Mouse (Mus musculus) lung, embryonic 15.5 days (tissue): Measurements from ENCODE around the gene Elobl. TPM values are rescaled to one million over a fixed set of nuclear protein-coding genes. Genes with fewer than 3 reads are reported as not detected.

Experiments used
- ATAC-seq: fragments of 200-750 bp; cut with Nextera tagmentation; 2 replicates; pipeline ENCODE4 v1.8.0; 2017; ENCODE audit warnings: moderate number of reproducible peaks, borderline replicate concordance; ENCODE audit not compliant: low FRiP score, low TSS enrichment; ENCODE audit errors: extremely low read depth
- H3K27ac ChIP-seq: fragments of 300-500 bp; sonication (generic); 2 replicates; pipeline ENCODE4 v1.5.1; 2015; ENCODE audit warnings: moderate library complexity, mild to moderate bottlenecking, inconsistent platforms
- H3K27me3 ChIP-seq: fragments of 300-500 bp; sonication (generic); 2 replicates; pipeline ENCODE4 v1.6.1; 2015; ENCODE audit warnings: inconsistent platforms
- H3K36me3 ChIP-seq: fragments of 300-500 bp; sonication (generic); 2 replicates; pipeline ENCODE4 v1.6.1; 2015; ENCODE audit warnings: inconsistent platforms
- H3K4me1 ChIP-seq: fragments of 300-500 bp; sonication (generic); 2 replicates; pipeline ENCODE4 v1.6.1; 2015; ENCODE audit warnings: inconsistent platforms
- H3K4me2 ChIP-seq: fragments of 300-500 bp; sonication (generic); 2 replicates; pipeline ENCODE4 v1.6.1; 2015; ENCODE audit warnings: inconsistent platforms, mild to moderate bottlenecking, moderate library complexity
- H3K4me3 ChIP-seq: fragments of 300-500 bp; sonication (generic); 2 replicates; pipeline ENCODE4 v1.5.1; 2015; ENCODE audit warnings: mild to moderate bottlenecking, inconsistent platforms
- H3K9ac ChIP-seq: fragments of 300-500 bp; sonication (generic); 2 replicates; pipeline ENCODE4 v1.6.1; 2015; ENCODE audit warnings: inconsistent platforms
- H3K9me3 ChIP-seq: fragments of 300-500 bp; sonication (generic); 2 replicates; pipeline ENCODE4 v1.6.1; 2016; ENCODE audit warnings: inconsistent platforms
- WGBS: fragments of 180-500 bp; shearing (Covaris S2); methylation state at CpG from one replicate; pipeline ENCODE4 v1.1.7; 2015; 5-methylcytosine and 5-hydroxymethylcytosine counted together
- polyA plus RNA-seq: library from polyadenylated mRNA; unstranded; fragments of >200 nt; fragmentation: Nextera tagmentation; extraction: Ambion mirVana; gene quantifications from 2 replicates; pipeline ENCODE4 v1.2.1, GENCODE M21; 2015

Elobl gene
- polyA plus RNA-seq, 1 experiment from 2014 or later = not detected

DNA sequence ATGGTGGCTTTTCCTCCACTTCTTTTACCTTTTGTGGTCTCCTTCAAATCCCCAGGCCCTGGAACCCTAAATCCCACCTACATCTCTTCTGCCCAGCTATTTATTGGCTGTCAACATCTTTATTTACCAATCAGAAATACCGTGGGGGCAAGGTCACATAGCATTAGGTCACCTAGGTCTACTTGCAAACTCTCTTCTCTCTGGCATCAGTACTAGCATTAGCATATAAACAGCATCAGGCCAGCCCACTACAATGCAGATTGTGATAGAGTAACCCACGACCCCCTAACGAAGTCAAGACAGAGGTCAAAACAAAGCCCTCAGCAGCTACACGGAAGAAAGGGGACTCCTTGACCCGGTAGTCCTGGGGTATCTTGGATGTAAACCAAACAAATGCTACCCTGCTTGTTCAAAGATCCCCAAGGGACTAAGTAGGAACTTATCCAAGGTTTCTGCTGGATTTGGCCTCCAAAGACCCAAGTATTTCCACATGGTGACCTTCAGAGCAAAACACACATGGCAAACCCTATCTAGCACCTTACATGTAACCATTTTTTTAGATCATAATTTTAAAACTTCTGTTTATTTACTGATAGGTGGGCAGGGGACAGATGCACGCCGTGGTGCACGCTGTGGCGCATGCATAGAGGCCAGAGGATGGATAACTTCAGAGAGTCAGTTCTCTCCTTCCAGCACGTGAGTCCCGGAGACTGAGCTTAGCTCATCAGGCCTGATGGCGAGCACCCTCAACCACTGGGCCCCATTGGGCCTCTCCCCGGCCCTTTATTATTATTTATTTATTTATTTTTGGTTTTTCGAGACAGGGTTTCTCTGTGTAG lies 34.8 kb downstream of the Elobl start:
- Histone ChIP-seq H3K36me3 (peaks cover 30% of the 10 kb centered on the region), H3K4me2 (no peak overlapping the region), H3K4me3 (no peak overlapping the region), H3K27me3 (no peaks in the 10 kb centered on the region), H3K4me1 (no peaks in the 10 kb centered on the region), H3K9ac (no peak overlapping the region), H3K9me3 (no peaks in the 10 kb centered on the region), H3K27ac (no peak overlapping the region)
- WGBS = 83% methylated on average over 14 of the region's 14 CpGs
- no peak for ATAC-seq

DNA sequence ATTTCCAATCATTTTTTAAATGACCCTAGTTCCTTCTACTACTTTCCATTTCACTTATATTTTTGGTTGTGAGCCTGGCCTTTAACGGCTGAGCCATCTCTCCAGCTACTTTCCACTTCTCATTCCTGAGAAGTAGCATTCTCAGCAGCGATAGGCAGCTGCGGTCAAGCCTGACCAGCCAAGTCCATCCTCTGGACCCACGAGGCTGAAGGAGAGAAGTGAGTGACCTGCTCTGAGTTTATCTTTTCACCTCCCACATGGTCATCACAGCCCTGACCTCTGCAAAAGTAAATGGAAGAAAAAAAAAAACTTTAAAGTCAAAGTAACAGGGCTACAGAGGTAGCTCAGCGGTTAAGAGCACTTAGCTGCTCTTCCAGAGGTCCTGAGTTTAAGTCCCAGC lies 40.2 kb downstream of the Elobl start:
- H3K9ac ChIP-seq = no peak overlapping the region
- no peaks in the 10 kb centered on the region for H3K27me3 ChIP-seq
- WGBS = 70% methylated on average over 5 of the region's 5 CpGs
- H3K4me1 ChIP-seq = no peaks in the 10 kb centered on the region
- no peak overlapping the region for H3K27ac ChIP-seq
- H3K4me3 ChIP-seq = no peak overlapping the region
- ATAC-seq = no peak
- H3K9me3 ChIP-seq = no peaks in the 10 kb centered on the region
- H3K4me2 ChIP-seq = no peak overlapping the region
- peaks cover 39% of the 10 kb centered on the region for H3K36me3 ChIP-seq

Other genes with a start within 250 kb of the Elobl start
- gene Msi2, start 248.4 kb downstream of the Elobl start, polyA plus RNA-seq = 12.0 and 13.8 TPM in 2 replicates
- 18.3 and 18.8 TPM in 2 replicates for gene Akap1, start 102.3 kb downstream of the Elobl start, polyA plus RNA-seq
- gene Scpep1, start 11.5 kb downstream of the Elobl start, polyA plus RNA-seq = 88.7 and 90.7 TPM in 2 replicates
- gene Coil, start 3.3 kb upstream of the Elobl start, polyA plus RNA-seq = 16.0 and 16.9 TPM in 2 replicates
- 23.1 and 25.9 TPM in 2 replicates for gene Trim25, start 32.4 kb upstream of the Elobl start, polyA plus RNA-seq
- 5.5 and 5.8 TPM in 2 replicates for gene Dgke, start 99.9 kb upstream of the Elobl start, polyA plus RNA-seq
- gene Gm525, start 106.9 kb upstream of the Elobl start, polyA plus RNA-seq = 0.53 and 2.2 TPM in 2 replicates